Mouse (Mus musculus) layer of hippocampus, postnatal 10 days (tissue): ENCODE results near the gene Nomo1. TPM values are rescaled to one million over a fixed set of nuclear protein-coding genes. Genes with fewer than 3 reads are reported as not detected.
A peak's percentile ranks its signal among the peaks of the same experiment; 100 is the strongest.

Experiments
- DNase-seq, 2 experiments: peaks; one replicate each; pipeline ENCODE4 v3.0.0; 2021; ENCODE audit warnings: low spot score in 2 of 2
- total RNA-seq, 2 experiments: library from RNA; stranded (reverse); gene quantifications; 2 replicates each; pipeline ENCODE4 v1.2.3; 2021

Gene Nomo1
- total RNA-seq, 2 experiments from 2014 or later: 109 to 113 TPM

DNA sequence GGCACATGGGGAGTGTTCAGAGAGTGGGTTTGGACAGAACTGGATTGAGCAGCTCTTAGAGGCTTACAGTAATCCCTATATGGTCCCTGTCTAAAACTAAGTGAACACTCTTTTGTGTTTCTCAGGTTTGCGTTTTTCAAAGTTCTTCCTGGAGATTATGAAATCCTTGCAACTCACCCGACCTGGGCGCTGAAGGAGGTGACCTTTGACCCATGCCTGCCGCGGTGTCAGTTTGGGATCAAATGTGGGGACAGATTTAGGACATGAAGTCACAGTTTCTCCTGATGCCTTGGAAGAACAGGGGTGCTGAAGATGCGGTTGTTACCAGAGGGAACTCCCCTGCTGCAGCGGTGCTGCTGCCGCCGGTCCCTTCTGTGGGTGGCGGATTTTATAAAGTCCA is 10.6 kb downstream of the Nomo1 start:
- no peak for DNase-seq

DNA sequence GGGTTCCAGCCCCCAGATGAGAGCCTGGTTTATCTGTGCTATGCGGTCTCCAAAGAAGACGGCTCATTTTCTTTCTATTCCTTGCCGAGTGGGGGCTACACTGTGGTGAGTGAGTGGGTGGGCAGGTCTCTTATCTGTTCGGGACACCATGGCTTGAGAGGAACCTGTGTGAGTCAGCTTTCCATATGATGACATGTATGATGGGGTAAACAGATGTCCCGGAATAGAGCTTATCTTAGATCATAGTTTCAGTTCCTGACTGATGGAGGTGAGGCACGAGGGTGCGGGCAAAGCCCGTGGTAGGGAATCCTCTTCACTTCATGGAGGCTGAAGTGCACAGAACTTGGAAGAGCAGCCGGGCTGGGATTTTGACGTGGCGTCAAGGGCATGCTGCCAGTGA is 12.4 kb downstream of the Nomo1 start:
- DNase-seq: no peak

DNA sequence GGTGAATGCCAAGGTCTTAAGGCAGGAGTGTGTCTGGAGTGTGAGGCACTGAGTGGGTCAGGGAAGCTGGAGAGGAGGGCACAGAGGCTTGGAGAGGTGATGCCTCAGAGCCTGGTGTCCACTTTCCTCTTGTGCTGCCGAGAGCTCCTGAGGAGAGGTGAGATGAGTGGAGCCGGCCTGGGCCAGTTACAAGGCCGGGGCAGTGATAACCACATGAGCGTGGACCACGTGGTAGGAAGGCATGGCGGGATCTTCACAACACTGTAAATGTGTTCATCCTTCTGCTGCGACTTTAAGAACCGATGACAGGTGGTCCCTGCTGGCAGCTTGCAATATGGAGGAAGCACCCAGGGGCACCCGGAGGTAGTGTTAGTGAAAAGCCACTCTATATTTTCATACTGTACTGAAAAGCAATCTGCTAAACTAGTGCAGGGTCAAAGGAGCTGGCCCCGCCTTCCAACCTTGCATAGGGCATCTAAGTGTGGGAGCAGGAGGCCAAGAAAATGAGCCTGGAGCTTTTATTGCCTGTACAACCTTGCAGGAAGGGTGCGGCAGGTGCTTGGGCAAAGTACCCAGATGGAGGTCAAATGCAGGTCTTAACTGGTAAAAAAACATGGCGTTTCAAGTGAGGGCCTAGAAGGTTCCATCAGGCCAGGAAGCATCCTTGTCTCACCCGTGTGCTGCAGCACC is 14.5 kb downstream of the Nomo1 start:
- DNase-seq: no peak

DNA sequence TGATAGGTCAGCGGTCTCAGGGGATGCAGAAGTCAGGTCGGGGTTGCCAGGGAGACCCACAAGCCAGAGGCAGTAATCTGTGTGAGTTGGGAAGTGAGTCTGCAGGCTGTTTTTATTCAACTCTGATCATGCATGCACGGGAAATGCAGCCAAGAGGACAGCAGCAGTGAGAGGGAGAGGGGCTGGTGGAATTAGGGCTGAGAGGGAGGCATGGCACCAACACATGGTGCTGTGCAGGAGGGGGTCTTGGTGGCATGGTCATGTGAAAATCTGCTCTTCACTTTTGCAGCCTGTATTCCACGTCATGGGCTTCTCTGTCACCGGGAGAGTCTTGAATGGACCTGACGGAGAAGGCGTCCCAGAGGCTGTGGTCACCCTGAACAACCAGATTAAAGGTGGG is 16.5 kb downstream of the Nomo1 start:
- peak; percentile 36 to 45 for DNase-seq

- DNase-seq: peak; percentile 32 to 59
These were observed 18.8 kb downstream of the Nomo1 start for GRCm38 (mm10) chr7:46052161-46052821.

- DNase-seq: no peak
These were observed 20.1 kb downstream of the Nomo1 start for GRCm38 (mm10) chr7:46053566-46053965.

GRCm38 (mm10) chr7:46058882-46059281 is 25.4 kb downstream of the Nomo1 start:
- no peak for DNase-seq

DNA sequence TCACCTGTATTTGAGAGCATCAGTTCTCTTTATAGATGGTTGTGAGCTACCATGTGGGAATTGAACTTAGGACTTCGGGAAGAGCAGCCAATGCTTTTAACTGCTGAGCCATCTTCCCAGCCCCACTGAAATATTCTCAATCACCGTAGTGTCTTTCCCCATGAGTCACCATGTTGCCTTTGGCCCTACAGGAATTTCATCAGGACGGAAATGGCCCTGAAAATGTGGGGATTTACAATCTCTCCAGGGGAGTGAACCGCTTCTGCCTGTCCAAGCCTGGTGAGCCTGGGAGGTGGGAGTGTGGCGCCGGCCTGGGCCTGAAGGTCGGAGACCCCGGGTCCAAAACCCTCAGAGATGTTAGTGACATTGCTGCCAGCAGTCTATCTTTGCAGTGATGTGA is 27.2 kb downstream of the Nomo1 start:
- DNase-seq: no peak

- no peak for DNase-seq
These were observed 28.1 kb downstream of the Nomo1 start for GRCm38 (mm10) chr7:46061614-46062013.

- no peak for DNase-seq
These were observed 29.8 kb downstream of the Nomo1 start for GRCm38 (mm10) chr7:46063296-46063695.

GRCm38 (mm10) chr7:46068831-46069230 is 35.3 kb downstream of the Nomo1 start:
- DNase-seq: no peak

DNA sequence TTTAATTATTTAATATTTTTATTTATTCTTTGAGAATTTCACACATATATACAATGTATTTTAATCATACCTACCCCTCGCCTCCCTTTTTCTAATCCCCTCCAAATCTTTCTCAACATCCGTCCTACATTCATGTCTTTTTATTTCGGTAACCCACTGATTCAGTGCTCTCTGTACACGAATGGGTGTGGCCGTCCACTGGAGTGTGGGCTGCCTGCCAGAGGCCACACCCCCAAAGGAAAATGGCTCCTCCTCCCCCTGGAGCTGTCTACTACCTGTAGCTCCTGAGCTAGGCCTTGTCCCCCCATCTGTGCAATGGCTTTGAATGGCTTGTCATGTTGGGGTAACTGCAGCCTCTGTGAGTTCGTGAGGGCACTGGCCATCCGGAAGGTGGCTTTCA is 43.3 kb downstream of the Nomo1 start:
- no peak for DNase-seq

DNA sequence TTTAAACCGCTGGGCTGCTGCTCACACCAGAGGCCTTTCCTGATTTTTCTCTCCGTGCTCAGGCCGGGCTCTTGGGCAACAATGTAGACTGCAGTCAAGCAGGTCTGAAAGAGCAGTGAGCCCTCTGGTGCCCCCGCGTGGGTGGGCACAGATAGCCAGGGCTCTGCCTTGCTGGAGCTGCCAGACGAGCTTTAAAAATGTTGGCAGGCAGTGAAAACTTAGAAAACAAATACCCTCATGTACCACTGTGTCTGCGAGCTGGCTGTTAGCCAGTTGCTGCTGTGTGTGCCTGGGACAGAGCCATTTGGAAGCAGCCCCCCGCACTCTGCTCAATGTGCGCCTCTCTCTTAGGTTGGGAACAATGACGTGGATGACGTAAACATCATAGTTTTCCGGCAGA is 44.2 kb downstream of the Nomo1 start:
- peak in 1 of 2 experiments; percentile 30 for DNase-seq

DNA sequence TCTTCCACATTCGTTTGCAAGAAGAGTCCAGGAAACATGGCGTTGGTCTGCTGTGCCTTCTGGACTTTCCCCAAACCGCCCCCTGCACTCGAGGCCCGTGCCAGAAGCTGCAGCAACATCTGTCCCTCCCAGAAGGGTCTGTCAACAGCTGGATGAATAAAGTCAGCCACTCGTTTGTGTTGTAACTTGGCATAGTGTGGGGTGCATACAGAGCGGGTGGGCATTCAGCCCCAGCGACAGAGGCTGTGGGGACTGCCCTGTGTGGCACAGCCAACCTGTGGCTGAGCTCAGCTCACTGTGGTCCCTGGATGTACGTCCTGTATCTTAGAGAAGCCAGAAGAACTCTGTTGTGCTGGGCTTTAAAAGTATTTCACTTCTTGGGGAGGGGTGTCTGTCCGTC is 50.5 kb downstream of the Nomo1 start:
- no peak for DNase-seq

DNA sequence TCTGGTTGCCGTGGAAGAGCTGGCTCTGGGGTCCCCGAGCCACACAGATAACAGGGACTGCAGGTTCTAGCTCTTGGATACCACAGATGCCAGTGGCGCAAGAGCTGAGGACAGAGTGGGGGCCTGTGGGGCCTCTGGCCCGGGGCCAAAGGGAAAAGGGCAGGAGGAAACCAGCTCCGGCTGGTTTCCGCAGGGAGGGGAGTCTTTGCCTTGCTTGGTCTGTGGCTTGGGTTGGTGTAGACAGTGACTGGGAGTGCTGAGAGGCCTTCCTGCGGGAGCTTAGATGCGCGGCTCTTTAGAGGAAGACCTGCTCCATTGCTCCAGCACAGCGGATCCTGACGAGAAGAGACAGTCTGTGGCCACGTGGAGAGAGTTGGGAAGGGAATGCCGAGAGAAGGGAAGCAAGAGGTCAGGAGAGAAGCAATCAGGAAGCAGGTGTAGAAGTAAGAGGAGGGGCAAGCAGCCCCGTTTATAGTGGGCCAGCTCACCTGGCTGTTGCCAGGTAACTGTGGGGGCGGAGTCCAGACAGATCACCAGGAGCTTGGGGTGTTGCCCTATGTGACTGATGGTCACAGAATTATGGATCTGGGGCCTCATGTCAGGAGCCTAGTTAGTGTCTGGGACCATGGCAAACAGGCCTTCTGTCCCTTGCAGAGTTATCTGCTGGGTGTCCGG is 51.5 kb downstream of the Nomo1 start:
- no peak for DNase-seq

GRCm38 (mm10) chr7:46086378-46086777 is 52.9 kb downstream of the Nomo1 start:
- DNase-seq: no peak

GRCm38 (mm10) chr7:46088241-46088640 is 54.7 kb downstream of the Nomo1 start:
- DNase-seq: no peak

DNA sequence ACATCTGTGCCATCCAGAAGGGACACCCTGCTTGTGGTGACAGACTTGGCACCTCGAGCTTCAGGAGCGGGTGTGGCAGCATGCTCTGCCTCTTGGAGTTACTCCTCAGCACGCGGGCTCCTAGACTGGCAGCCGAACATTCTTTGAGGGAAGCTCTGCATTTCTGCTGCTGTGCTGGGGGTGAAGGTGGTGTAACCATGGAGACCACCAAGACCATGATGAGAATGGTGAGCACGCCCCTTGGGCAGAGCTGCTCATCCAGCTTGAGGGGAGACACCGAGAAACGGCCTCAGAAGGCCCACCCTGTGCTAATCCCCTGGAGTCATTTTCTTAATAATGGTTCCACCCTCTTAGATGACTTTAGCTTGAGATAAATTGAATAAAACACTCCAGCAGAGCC is 59.3 kb downstream of the Nomo1 start:
- DNase-seq: no peak

DNA sequence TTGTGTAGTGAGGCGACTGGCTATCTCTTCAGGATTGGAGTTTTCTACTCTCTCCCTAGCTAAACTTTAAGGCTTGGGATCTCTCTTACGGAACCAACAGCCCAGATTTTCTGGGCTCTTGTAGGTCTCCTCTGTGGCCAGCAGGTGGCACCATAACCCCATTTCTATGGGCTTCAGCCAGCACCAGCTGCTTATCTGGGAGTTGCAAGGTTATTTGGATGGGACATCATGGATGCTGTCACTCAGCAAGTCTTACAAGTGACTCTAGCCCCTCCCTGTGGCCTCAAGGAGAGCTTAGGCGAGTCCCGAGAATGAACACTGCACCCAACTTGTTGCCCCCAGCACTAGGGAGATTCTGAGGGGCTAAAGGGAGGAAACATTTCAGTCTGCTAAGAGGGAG is 62.6 kb downstream of the Nomo1 start:
- peak; percentile 76 to 78 for DNase-seq

DNA sequence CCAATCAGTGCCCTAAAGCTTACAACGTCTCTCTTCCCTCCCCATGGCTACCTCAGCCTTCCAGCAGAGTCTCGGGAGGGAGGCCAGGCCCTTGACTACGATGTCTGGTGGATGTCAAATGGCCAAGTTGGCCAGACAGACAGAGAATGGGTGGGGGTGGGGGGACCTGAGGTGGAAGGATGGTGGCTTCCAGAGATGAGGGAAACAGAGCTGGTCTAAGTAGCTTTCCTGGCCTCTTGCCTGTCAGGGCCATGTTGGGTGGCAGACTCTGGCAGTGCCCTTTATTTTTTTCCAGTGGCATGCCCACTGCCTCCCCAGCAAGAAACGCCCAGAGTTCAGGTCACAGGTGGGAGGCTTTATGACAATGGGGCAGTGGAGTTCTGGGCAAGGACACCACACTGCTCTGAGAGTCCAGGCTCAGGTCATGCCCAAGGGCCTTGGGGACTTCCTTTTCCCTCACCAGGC is 63.9 kb downstream of the Nomo1 start:
- no peak for DNase-seq

DNA sequence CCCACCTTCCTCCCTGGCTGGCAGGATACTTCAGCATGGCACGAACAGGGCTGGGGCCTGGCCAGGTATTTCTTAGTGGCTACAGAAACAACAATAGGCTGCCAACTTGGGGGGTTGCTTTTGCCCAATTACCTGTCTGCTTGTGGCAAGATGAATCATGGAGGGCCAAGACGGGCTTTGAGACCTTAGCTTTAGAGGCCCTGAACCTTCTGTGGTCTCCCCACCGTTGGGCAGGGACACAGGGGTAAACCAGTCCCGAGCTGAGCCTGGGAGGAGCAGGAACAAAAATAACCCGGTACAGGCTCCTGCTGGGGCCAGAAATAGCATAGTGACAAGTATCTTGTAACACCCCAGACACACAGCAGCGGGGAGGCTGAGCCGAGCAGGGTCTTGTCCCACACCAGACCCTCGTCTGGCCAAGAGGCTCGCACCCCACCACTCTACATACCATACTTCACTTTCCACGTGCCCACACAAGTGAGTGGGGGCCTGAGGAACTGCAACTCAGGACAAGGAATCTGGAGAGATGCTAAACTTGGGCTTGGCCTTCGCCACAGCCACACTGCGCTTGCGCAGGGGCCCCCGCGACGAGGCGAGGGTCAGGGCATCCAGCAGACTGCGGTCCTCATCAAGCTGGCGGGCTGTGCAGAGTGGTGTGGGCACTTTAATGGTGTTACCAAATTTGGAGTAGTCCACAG is 64.9 kb downstream of the Nomo1 start:
- DNase-seq: no peak

GRCm38 (mm10) chr7:46098919-46099286 is 65.4 kb downstream of the Nomo1 start:
- DNase-seq: no peak
